Mouse (Mus musculus): Measurements from ENCODE around the gene Tle4. TPM values are rescaled to one million over a fixed set of nuclear protein-coding genes. Genes with fewer than 3 reads are reported as not detected.

The Tle4 gene
- total and polyA plus RNA-seq, 2 experiments, result 5.4 to 5.5 TPM

- DNase-seq (ENCODE audit: extremely low read depth, low read depth, low spot score), result no peak
- TF ChIP-seq POLR2A (IDR thresholded peaks at IDR 0.05; ENCODE audit: extremely low read depth, insufficient read depth, low read length) (no peak), CTCF (IDR thresholded peaks at IDR 0.05; ENCODE audit: low read depth, low read length) (no peak)
- Histone ChIP-seq H3K4me3 (ENCODE audit: insufficient read depth, low read depth, low read length) (peak overlapping the region; percentile 85), H3K79me2 (ENCODE audit: control insufficient read depth, insufficient read depth, low read length) (peaks cover 5% of the 10 kb centered on the region; the same call in 1 of the 2 replicates), H3K27ac (replicated peaks; ENCODE audit: insufficient read depth, low read depth, low read length) (peak overlapping the region; percentile 79), H3K27me3 (ENCODE audit: control insufficient read depth, insufficient read depth, low read length) (no peaks in the 10 kb centered on the region), H3K36me3 (ENCODE audit: control insufficient read depth, insufficient read depth, low read length) (peaks cover 14% of the 10 kb centered on the region), H3K9ac (ENCODE audit: low read depth, low read length) (peak overlapping the region; percentile 93), H3K4me1 (ENCODE audit: control insufficient read depth, insufficient read depth, low read length) (peaks cover 14% of the 10 kb centered on the region)
- WGBS, result under 1% methylated on average over 111 of the region's 120 CpGs
Measured at GRCm38 (mm10) chr19:14596941-14597916, 622 bp downstream of the Tle4 start.

GRCm38 (mm10) chr19:14596358-14596940 lies 1.4 kb downstream of the Tle4 start:
- Histone ChIP-seq H3K27me3 (ENCODE audit: control insufficient read depth, insufficient read depth, low read length) (no peaks in the 10 kb centered on the region), H3K79me2 (ENCODE audit: control insufficient read depth, insufficient read depth, low read length) (peaks cover 5% of the 10 kb centered on the region; the same call in 1 of the 2 replicates), H3K9ac (ENCODE audit: low read depth, low read length) (peak overlapping the region; percentile 93), H3K27ac (replicated peaks; ENCODE audit: insufficient read depth, low read depth, low read length) (peak overlapping the region; percentile 62; the same call in 1 of the 2 replicates), H3K4me1 (ENCODE audit: control insufficient read depth, insufficient read depth, low read length) (peaks cover 14% of the 10 kb centered on the region), H3K4me3 (ENCODE audit: insufficient read depth, low read depth, low read length) (peak overlapping the region; percentile 85), H3K36me3 (ENCODE audit: control insufficient read depth, insufficient read depth, low read length) (peaks cover 19% of the 10 kb centered on the region)
- TF ChIP-seq CTCF (IDR thresholded peaks at IDR 0.05; ENCODE audit: low read depth, low read length), result no peak
- no peak for TF ChIP-seq POLR2A (IDR thresholded peaks at IDR 0.05; ENCODE audit: extremely low read depth, insufficient read depth, low read length)
- peak; percentile 64 for DNase-seq (ENCODE audit: extremely low read depth, low read depth, low spot score)
- 5% methylated on average over 11 of the region's 12 CpGs for WGBS

- H3K4me1 ChIP-seq (ENCODE audit: control insufficient read depth, insufficient read depth, low read length), result peaks cover 9% of the 10 kb centered on the region
- H3K27ac ChIP-seq (replicated peaks; ENCODE audit: insufficient read depth, low read depth, low read length), result no peak overlapping the region
- no peak for DNase-seq (ENCODE audit: extremely low read depth, low read depth, low spot score)
- no peaks in the 10 kb centered on the region for H3K27me3 ChIP-seq (ENCODE audit: control insufficient read depth, insufficient read depth, low read length)
- no peak for TF ChIP-seq CTCF (IDR thresholded peaks at IDR 0.05; ENCODE audit: low read depth, low read length)
- TF ChIP-seq POLR2A (IDR thresholded peaks at IDR 0.05; ENCODE audit: extremely low read depth, insufficient read depth, low read length), result no peak
- no peak overlapping the region for H3K9ac ChIP-seq (ENCODE audit: low read depth, low read length)
- H3K79me2 ChIP-seq (ENCODE audit: control insufficient read depth, insufficient read depth, low read length), result peaks cover 5% of the 10 kb centered on the region; the same call in 1 of the 2 replicates
- H3K36me3 ChIP-seq (ENCODE audit: control insufficient read depth, insufficient read depth, low read length), result peaks cover 25% of the 10 kb centered on the region
- H3K4me3 ChIP-seq (ENCODE audit: insufficient read depth, low read depth, low read length), result no peak overlapping the region
- WGBS, result 80% methylated on average over 11 of the region's 11 CpGs
Measured at GRCm38 (mm10) chr19:14595390-14595997, 2.4 kb downstream of the Tle4 start.

GRCm38 (mm10) chr19:14594537-14594936 lies 3.3 kb downstream of the Tle4 start:
- Histone ChIP-seq H3K27ac (replicated peaks; ENCODE audit: insufficient read depth, low read depth, low read length) (no peak overlapping the region), H3K36me3 (ENCODE audit: control insufficient read depth, insufficient read depth, low read length) (peaks cover 30% of the 10 kb centered on the region), H3K79me2 (ENCODE audit: control insufficient read depth, insufficient read depth, low read length) (peaks cover 5% of the 10 kb centered on the region; the same call in 1 of the 2 replicates), H3K27me3 (ENCODE audit: control insufficient read depth, insufficient read depth, low read length) (no peaks in the 10 kb centered on the region), H3K9ac (ENCODE audit: low read depth, low read length) (no peak overlapping the region), H3K4me1 (ENCODE audit: control insufficient read depth, insufficient read depth, low read length) (peaks cover 3% of the 10 kb centered on the region; the same call in 1 of the 2 replicates), H3K4me3 (ENCODE audit: insufficient read depth, low read depth, low read length) (no peak overlapping the region)
- TF ChIP-seq POLR2A (IDR thresholded peaks at IDR 0.05; ENCODE audit: extremely low read depth, insufficient read depth, low read length) (no peak), CTCF (IDR thresholded peaks at IDR 0.05; ENCODE audit: low read depth, low read length) (no peak)
- 94% methylated on average over 3 of the region's 3 CpGs for WGBS
- no peak for DNase-seq (ENCODE audit: extremely low read depth, low read depth, low spot score)

- H3K27me3 ChIP-seq (ENCODE audit: control insufficient read depth, insufficient read depth, low read length), result no peaks in the 10 kb centered on the region
- 94% methylated on average over 10 of the region's 10 CpGs for WGBS
- H3K9ac ChIP-seq (ENCODE audit: low read depth, low read length), result no peak overlapping the region
- TF ChIP-seq CTCF (IDR thresholded peaks at IDR 0.05; ENCODE audit: low read depth, low read length) (no peak), POLR2A (IDR thresholded peaks at IDR 0.05; ENCODE audit: extremely low read depth, insufficient read depth, low read length) (no peak)
- H3K4me1 ChIP-seq (ENCODE audit: control insufficient read depth, insufficient read depth, low read length), result peaks cover 5% of the 10 kb centered on the region; the same call in 1 of the 2 replicates
- no peak for DNase-seq (ENCODE audit: extremely low read depth, low read depth, low spot score)
- peaks cover 7% of the 10 kb centered on the region; the same call in 1 of the 2 replicates for H3K79me2 ChIP-seq (ENCODE audit: control insufficient read depth, insufficient read depth, low read length)
- peaks cover 35% of the 10 kb centered on the region for H3K36me3 ChIP-seq (ENCODE audit: control insufficient read depth, insufficient read depth, low read length)
- H3K27ac ChIP-seq (replicated peaks; ENCODE audit: insufficient read depth, low read depth, low read length), result no peak overlapping the region
- no peak overlapping the region for H3K4me3 ChIP-seq (ENCODE audit: insufficient read depth, low read depth, low read length)
Measured at GRCm38 (mm10) chr19:14591809-14592535, 5.9 kb downstream of the Tle4 start.
